Mouse (Mus musculus) activated CD4-positive, CD25-positive, alpha-beta regulatory T cell, adult 9 weeks (primary cell): ENCODE measurements around the gene Gm20823. TPM values are rescaled to one million over a fixed set of nuclear protein-coding genes. Genes with fewer than 3 reads are reported as not detected.

ENCODE experiments used
- polyA plus RNA-seq: library from polyadenylated mRNA; unstranded; fragments of 100-300 nt; shearing (Covaris generic); gene quantifications from one replicate; pipeline ENCODE4 v1.2.1, GENCODE M21; 2017

Gm20823 gene
- not detected for polyA plus RNA-seq

DNA sequence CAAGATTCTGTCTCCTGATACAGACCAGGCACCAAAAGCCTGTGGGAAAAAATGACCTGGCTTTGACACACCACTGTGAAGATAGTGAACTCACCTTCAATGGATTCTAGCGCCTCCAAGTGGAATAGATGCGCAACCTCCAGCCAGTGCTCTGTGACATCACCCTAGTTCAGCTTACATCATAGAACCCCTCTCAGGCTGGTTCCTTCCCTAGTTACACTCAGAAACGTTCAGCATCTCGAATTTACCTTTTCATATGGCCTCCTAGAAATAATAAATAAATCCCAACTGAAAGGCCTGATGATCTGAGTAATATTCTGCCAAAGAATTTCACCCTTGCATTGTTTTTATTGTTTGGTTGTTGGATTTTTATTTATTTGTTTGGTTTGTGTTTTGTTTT is at the start of gene Gm20823:
Gm20823 (minus strand) TSS at position 101 of the 400 bp plus-strand sequence.

